Mouse (Mus musculus): ENCODE results near the gene A930018P22Rik.

- TF ChIP-seq CTCF (conservative IDR thresholded peaks at IDR 0.05 in 1 of 2, IDR thresholded peaks at IDR 0.05 in 1 of 2; ENCODE audit: low read depth in 2 of 2, low read length in 2 of 2) (peak; percentile 76 to 97), UBTF (IDR thresholded peaks at IDR 0.05; ENCODE audit: low read depth, low read length) (no peak), USF1 (IDR thresholded peaks at IDR 0.05; ENCODE audit: low read depth, low read length) (no peak), ZKSCAN1 (IDR thresholded peaks at IDR 0.05; ENCODE audit: borderline replicate concordance, low read depth, low read length) (no peak), POLR2AphosphoS2 (IDR thresholded peaks at IDR 0.05; ENCODE audit: low read depth, low read length) (no peak), ZMIZ1 (IDR thresholded peaks at IDR 0.05; ENCODE audit: low read depth, low read length) (no peak)
These were observed 11.8 kb downstream of the A930018P22Rik start for GRCm38 (mm10) chr2:104134150-104135056.
